Mouse (Mus musculus) MEL-GATA-1-ER (cell line): Measurements from ENCODE around the gene Cd37.

Experiments
- DNase-seq: peaks from one replicate; pipeline ENCODE4 v3.0.0-alpha.2; 2012; ENCODE audit warnings: low read depth; ENCODE audit errors: extremely low read depth

Gene Cd37

GRCm38 (mm10) chr7:45204380-45205143 is 34.4 kb downstream of the Cd37 start, which contains the start of gene Ccdc155:
TSS of gene Ccdc155 (minus strand) at chr7:45204892.
- peak; percentile 93 for DNase-seq

GRCm38 (mm10) chr7:45202654-45203053 is 36.3 kb downstream of the Cd37 start:
- no peak for DNase-seq

GRCm38 (mm10) chr7:45198961-45199360 is 40.0 kb downstream of the Cd37 start:
- DNase-seq, result no peak

DNA sequence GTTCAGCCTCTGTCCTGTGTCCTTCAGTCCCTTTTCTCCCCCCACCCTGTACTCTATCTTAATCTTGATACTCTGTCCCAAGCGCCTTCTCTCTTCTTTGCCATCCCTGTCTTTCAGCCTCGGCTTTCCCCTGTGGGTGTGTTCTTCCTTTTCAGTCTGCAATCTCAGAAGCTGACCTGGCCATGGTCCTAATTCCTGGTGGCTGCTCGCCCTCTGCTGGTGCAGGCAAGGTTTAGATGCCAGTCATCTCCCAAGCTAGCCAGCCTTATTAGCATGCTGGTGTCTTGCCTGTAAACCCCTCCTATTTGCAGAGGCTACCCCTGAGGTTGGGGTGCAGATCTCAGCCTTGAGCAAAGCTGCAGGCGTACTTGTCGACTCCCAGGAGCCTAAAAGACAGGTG is 40.5 kb downstream of the Cd37 start:
- DNase-seq, result no peak

GRCm38 (mm10) chr7:45196994-45197393 is 41.9 kb downstream of the Cd37 start:
- DNase-seq, result no peak

GRCm38 (mm10) chr7:45196176-45196535 is 42.8 kb downstream of the Cd37 start:
- DNase-seq, result no peak

DNA sequence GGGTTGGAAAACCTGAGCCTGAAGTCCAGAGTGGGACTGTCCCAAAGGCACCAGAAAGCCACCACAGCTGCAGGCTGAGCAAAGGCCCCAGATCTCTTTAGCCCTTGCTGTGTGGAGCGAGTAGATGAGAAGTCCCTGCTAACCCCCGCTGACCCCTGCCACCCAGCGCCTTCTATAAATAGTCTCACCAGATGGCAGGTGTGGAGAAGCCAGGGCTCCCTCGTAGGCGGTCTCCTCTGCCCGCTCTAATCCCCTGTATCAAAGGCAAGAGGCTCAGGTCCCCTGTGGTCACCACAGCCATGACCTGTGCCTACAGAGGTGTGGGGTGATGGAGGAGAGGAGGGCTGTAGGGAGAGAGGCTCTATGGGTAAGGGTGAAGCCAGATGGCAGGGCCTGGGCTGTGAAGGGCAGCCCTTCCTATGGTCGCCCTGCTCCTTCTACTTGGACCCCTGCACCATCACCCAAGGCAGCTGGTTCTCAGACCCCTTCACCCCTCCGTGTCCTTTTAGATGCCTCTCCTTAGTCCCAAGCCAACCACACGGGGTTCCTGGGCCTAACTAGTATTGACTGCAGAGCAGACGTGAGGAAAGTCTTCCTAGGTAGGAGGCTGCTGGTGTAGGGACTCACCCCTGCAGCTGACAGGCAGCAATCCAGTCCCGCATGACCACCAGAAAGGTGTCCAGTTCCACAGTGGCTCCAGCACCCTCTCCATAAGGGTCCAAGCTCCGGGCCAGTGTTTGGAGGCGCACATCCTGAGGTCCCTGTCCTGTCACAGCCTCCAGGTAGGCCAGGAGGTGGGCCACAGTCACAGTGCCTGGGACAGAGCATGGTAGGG is 43.4 kb downstream of the Cd37 start:
- DNase-seq, result no peak

DNA sequence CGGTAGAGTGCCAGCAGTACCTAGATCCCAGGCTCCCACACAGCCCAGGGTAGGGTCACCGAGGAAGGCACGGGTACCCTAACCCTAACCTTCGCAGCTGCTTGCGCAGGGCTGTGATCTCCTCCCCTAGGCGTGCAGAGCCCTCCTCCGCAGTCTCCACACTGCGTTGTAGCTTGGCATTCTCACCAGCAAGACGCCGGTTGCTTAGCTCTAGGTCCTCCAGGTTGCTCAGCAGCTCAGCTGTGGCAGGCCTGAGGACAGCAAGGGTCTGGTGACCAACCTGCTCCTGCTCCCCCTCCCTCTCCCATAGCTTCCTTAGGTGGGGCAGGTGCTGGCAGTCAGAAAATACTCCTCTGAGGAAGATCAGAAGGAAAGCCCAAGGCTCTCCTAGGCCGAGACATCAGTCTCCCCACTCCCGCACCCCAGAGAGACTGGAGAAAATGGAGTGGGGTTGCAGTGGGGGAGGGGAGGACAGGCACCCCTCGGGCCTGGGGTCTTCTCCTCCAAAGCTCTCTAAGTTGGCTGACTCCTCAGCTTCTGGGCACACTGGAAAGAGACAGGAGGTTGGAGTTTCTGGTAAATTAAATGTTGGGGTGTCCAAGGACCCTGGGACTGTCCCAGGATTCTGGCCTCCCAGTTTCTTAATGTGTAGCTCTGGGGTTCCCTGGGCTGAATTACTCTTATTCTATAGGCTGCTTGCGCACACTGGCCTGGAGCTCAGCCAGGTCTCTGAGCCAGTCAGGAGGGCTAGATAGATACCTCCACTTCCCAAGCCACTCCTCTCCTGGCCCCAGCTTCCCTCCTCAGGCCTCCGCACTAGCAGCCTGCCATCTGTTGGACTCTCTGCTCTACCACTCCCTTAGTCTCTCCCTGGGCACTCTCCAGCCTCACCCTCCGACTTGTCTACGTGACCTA is 44.8 kb downstream of the Cd37 start:
- no peak for DNase-seq

DNA sequence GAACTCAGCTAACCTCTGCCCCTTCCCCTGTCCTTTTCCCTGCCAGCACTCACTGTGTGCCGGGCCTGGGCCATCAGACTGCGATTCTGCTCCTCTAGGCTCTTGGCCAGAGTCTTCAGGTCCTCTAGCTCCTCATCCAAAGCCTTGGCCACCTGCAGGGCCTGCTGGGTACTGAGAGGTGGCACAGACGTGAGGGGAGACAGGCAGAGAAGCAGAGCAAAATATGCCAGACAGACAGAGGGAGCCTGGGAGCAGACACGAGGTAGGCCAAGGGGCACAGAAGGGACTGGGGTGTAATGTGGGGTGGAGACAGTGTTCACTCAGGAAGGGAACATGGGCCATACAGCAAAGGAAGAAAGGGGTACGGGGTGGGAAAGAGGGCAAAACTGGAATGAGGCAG is 45.5 kb downstream of the Cd37 start:
- no peak for DNase-seq

DNA sequence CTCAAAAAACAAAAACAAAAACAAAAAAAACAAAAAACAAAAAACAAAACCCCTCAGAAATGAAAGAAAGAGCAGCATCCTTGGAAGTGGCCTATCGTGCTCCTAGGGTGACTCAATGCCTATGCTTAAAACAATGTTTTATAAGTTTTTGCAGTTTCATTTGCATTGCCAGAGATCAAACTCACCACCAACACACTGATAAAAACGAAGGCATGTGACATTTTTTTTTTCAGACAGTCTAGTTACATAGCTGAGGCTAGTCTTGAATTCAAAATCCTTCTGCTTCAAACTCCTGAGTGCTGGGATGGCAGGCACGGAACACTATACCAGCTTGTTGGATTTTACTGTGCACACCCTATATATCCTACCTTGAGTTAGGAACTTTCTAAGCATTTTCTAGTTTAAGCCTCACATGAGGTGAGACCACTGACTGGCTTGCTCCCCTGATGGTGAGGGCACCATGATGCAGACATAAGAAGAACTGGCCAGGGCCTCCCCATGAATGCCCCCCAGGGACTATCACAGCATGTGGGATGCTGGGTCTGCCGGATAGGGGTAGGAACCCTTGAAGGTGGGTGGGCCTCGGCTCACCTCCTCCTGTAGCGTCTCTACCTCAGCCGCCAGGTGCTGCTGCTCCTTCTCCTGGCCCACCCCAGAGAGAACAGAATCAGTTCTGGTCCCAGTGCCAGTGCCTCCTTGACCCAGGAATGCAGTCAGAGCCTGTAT is 46.2 kb downstream of the Cd37 start:
- DNase-seq, result no peak

DNA sequence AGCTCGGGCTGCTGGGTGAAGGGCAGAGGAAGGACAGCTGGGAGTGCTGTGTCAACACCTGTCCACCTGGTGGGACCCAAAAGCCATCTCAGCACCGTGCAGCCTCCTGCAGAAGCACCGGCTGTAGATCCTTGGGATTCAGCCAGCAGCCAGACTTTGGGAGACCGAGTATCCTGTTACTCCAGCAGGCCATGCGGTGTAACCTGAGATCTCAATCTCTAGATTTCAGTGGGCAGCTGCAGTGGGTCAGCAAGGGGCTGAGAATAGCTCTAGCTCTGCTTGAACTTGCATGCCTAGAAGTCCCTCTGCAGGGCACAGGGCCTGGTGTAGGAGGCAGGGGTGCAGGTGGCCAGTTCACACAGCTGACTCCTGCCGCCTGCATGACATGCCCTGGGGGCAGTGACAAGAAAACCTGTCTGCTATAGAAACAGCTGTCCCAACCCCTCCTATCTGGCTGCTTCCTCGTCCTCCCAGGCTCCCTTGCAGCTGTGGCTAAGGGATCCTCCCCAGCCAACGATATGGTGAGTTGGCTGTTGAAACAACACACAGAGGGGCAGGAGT is 47.0 kb downstream of the Cd37 start:
- no peak for DNase-seq

- DNase-seq, result no peak
Measured at GRCm38 (mm10) chr7:45191161-45191560, 47.8 kb downstream of the Cd37 start.

GRCm38 (mm10) chr7:45190186-45190585 is 48.7 kb downstream of the Cd37 start:
- no peak for DNase-seq

GRCm38 (mm10) chr7:45189600-45189999 is 49.3 kb downstream of the Cd37 start:
- DNase-seq, result no peak

- no peak for DNase-seq
Measured at GRCm38 (mm10) chr7:45185921-45186320, 53.0 kb downstream of the Cd37 start.

DNA sequence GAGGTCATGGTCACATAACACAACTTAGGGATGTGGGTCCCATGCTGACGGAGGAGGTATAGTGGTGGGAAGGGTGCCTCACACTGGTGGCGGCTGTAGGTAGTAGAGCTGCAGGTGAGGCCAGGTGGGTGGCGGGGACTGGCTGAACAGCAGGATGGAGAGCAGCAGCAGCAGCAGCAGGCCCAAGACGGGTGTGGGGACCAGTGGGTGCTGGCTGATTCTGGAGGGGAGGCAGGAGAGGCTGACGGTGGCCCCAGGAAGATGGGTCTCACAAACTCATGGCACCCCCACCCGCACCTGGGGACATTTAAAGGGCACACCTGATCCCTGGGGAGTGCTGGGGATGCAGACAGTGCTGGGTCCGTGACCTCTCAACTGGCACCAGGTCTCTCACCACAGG is 55.2 kb downstream of the Cd37 start:
- DNase-seq, result no peak
